Mouse (Mus musculus): Measurements from ENCODE around the gene Fam136a. TPM values are rescaled to one million over a fixed set of nuclear protein-coding genes. Genes with fewer than 3 reads are reported as not detected.

Gene Fam136a
- 43.2 TPM for polyA plus RNA-seq (2014; fragmentation: Illumina TruSeq; extraction: RNeasy Lipid Tissue Mini Kit (QIAGEN cat#74804); ENCODE audit: low read depth, low replicate concordance)

GRCm38 (mm10) chr6:86365371-86366124, at the start of gene Fam136a:
Gene Fam136a, plus strand, starts transcription at chr6:86365646.

GRCm38 (mm10) chr6:86370764-86371339, 5.4 kb downstream of the Fam136a start, which contains the start of gene Snrpg:
Gene Snrpg, plus strand, starts transcription at chr6:86371304.

GRCm38 (mm10) chr6:86396581-86397256, 31.3 kb downstream of the Fam136a start, which contains the start of gene Pcyox1:
Gene Pcyox1, minus strand, starts transcription at chr6:86397154.

GRCm38 (mm10) chr6:86404100-86404861, 38.8 kb downstream of the Fam136a start, which contains the start of gene Tia1:
Gene Tia1, plus strand, starts transcription at chr6:86404219.

Other genes starting within 250 kb of the Fam136a start
- gene Tgfa, start 170.4 kb upstream of the Fam136a start, polyA plus RNA-seq (2014; fragmentation: Illumina TruSeq; extraction: RNeasy Lipid Tissue Mini Kit (QIAGEN cat#74804); ENCODE audit: low read depth, low replicate concordance), result 1.2 TPM
- gene Snrpg, start 5.7 kb downstream of the Fam136a start, polyA plus RNA-seq (2014; fragmentation: Illumina TruSeq; extraction: RNeasy Lipid Tissue Mini Kit (QIAGEN cat#74804); ENCODE audit: low read depth, low replicate concordance), result 39.3 TPM
- gene Pcyox1, start 31.5 kb downstream of the Fam136a start, polyA plus RNA-seq (2014; fragmentation: Illumina TruSeq; extraction: RNeasy Lipid Tissue Mini Kit (QIAGEN cat#74804); ENCODE audit: low read depth, low replicate concordance), result 48.9 TPM
- gene Tia1, start 38.6 kb downstream of the Fam136a start, polyA plus RNA-seq (2014; fragmentation: Illumina TruSeq; extraction: RNeasy Lipid Tissue Mini Kit (QIAGEN cat#74804); ENCODE audit: low read depth, low replicate concordance), result 30.4 TPM
- not detected for gene Gm44790, start 61.0 kb downstream of the Fam136a start, polyA plus RNA-seq (2014; fragmentation: Illumina TruSeq; extraction: RNeasy Lipid Tissue Mini Kit (QIAGEN cat#74804); ENCODE audit: low read depth, low replicate concordance)
- gene C87436, start 72.7 kb downstream of the Fam136a start, polyA plus RNA-seq (2014; fragmentation: Illumina TruSeq; extraction: RNeasy Lipid Tissue Mini Kit (QIAGEN cat#74804); ENCODE audit: low read depth, low replicate concordance), result 11.1 TPM
- 144 TPM for gene Pcbp1, start 160.7 kb downstream of the Fam136a start, polyA plus RNA-seq (2014; fragmentation: Illumina TruSeq; extraction: RNeasy Lipid Tissue Mini Kit (QIAGEN cat#74804); ENCODE audit: low read depth, low replicate concordance)